Mouse (Mus musculus) bone marrow, adult 2 months (tissue): ENCODE measurements around the gene Dnttip1. TPM values are rescaled to one million over a fixed set of nuclear protein-coding genes. Genes with fewer than 3 reads are reported as not detected.

ENCODE experiments used
- H3K27ac ChIP-seq: fragments of 200-500 bp; 2 replicates; pipeline ENCODE4 v1.5.1; 2012; ENCODE audit warnings: low read depth, mild to moderate bottlenecking, control low read depth, inconsistent platforms, low read length; ENCODE audit not compliant: control insufficient read depth, poor library complexity, insufficient read depth
- H3K4me1 ChIP-seq: fragments of 200-500 bp; 2 replicates; pipeline ENCODE4 v1.6.1; 2011; ENCODE audit warnings: low read length; ENCODE audit not compliant: control insufficient read depth, insufficient read depth
- H3K4me3 ChIP-seq: fragments of 200-500 bp; replicated peaks from 2 replicates; pipeline ENCODE3; 2011; ENCODE audit warnings: mild to moderate bottlenecking, low read depth, low read length, control low read depth; ENCODE audit not compliant: control insufficient read depth
- CTCF ChIP-seq: fragments of 200-500 bp; IDR thresholded peaks from 2 replicates; pipeline ENCODE4 v1.5.1; 2011; ENCODE audit warnings: low read length, control low read depth; ENCODE audit not compliant: control insufficient read depth, insufficient read depth
- POLR2A ChIP-seq: fragments of 200-500 bp; IDR thresholded peaks from 2 replicates; pipeline ENCODE4 v1.6.1; 2011; ENCODE audit warnings: low read depth, mild to moderate bottlenecking, control low read depth, low read length, borderline replicate concordance; ENCODE audit not compliant: control insufficient read depth
- WGBS: fragments of 180-500 bp; shearing (Covaris S2); methylation state at CpG from one replicate; pipeline ENCODE4 v1.1.7; 2018; 5-methylcytosine and 5-hydroxymethylcytosine counted together
- polyA plus RNA-seq: library from polyadenylated mRNA; stranded (reverse); fragments of >200 nt; gene quantifications from 2 replicates; pipeline ENCODE4 v1.2.4, GENCODE M21; 2011; ENCODE audit warnings: low replicate concordance; ENCODE audit not compliant: missing spikeins, insufficient read depth, insufficient read length

Gene Dnttip1
- polyA plus RNA-seq, 1 experiment = 47.6 TPM

DNA sequence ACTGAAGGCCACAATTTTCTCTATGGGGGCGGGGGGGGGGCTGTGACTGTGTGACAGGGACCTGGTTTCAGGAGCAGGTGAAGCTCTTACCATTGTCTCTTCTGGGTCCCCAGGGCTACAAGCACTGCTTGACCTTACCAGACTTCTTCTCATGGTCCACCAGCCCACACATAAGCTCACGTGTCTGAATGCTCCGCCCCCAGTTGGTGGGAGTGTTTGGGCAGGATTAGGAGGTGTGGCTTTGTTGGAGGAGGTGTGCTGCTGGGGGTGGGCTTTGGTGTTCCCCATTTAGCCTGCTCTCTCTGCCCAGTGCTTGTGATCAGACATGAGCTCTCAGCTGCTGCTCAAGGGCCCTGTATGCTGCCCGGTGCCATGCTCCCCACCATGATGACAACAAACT is 22.5 kb upstream of the Dnttip1 start:
- Histone ChIP-seq H3K4me3 (no peak overlapping the region), H3K4me1 (no peaks in the 10 kb centered on the region), H3K27ac (no peak overlapping the region)
- no peak for TF ChIP-seq POLR2A
- no peak for TF ChIP-seq CTCF
- 78% methylated on average over 4 of the region's 4 CpGs for WGBS

DNA sequence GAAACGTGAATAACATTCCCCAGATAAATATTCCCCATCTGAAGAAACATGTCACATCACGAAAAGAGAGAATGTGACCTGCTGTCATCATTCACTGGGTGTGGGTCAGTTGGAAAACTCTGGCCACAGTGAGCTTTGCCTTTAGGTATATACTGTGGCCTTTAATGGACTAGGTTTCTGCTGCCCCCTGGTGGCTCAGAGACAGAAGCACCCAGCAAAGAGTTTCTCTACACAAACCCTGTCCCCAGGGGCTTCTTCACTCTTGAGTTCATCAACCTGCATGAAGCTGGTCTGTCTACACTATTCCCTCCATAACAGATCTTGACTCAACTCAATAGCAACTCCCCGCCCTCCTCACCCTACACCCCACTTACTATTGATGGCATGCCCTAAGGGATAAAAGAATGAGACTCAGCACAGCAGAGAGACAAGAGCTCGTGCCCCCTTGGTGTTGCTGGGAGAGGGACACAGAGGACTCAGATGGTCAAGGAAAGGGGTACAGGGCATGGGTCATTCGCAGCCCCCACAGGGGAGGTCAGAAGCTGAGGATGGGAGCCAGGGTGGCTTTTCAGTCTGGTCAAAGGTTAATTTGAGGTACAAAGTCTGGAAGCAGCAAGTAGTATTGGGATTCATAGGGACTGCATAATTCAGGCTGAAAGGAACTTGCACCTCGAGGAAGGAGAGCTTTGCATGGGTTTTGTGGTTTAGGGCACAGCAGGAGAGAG is 19.7 kb upstream of the Dnttip1 start:
- Histone ChIP-seq H3K27ac (no peak overlapping the region), H3K4me1 (no peaks in the 10 kb centered on the region), H3K4me3 (no peak overlapping the region)
- 24% methylated on average over 6 of the region's 6 CpGs for WGBS
- TF ChIP-seq CTCF (peak; percentile 77), POLR2A (no peak)

DNA sequence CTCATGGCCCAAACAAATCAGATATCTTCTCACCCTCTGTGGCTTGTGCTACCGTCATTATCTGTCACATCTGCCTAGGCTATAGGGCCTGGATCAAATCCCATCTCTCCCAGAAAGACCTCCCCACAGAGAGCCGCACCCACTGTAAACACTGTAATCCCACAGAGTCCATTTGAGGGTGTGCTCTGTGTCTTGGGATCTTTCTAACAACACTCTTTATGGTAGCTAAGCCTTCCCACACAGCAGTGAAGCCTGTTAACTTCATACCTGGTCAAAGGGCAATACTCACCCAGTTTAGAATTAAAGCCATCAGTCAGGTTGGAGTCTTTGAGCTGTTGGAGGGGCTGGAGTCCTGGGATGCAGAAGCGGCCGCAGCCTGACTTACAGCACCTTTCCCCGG is 14.1 kb upstream of the Dnttip1 start:
- WGBS = 79% methylated on average over 5 of the region's 5 CpGs
- TF ChIP-seq POLR2A (no peak), CTCF (no peak)
- Histone ChIP-seq H3K4me1 (no peaks in the 10 kb centered on the region), H3K27ac (no peak overlapping the region), H3K4me3 (no peak overlapping the region)

DNA sequence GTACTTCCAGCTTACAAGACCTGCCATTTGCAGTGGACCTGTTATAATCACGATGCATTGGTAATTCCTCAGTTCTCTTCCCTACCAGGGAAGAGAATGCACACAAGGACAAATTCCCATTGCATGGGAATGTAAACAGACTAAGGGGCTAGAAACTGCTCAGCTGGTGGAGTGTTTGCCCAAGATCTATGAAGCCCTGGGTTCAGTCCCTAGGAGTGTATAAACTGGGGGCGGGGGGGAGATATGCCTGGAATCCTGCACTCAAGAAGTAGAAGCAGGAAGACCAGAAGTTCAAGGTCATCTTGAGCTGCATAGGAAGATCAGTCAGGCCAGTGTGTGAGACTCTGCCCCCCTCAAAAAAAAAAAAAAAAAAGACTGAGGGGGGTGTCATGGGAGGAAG is 12.5 kb upstream of the Dnttip1 start:
- 81% methylated on average over 2 of the region's 2 CpGs for WGBS
- H3K4me1 ChIP-seq = no peaks in the 10 kb centered on the region
- TF ChIP-seq CTCF = no peak
- TF ChIP-seq POLR2A = no peak
- H3K4me3 ChIP-seq = no peak overlapping the region
- H3K27ac ChIP-seq = no peak overlapping the region

DNA sequence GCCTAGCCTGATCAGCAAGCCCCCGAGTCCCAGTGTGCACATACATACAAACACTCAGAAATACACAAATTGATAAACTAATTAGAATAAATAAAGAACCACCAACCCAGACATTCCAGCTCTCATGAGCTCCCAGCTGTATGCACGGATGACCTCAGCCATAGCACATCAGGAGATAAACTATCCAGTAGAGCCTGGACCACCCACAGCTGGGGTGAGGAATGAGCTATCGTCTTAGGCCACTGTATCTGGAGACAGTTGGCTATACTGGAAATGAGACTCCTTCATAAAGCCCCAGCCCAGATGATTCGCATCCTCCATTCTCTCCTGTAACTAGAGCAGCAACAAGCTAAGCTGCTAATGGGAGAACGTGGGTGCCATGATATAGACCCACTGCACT is 10.9 kb upstream of the Dnttip1 start:
- WGBS = 78% methylated on average over 5 of the region's 5 CpGs
- no peak for TF ChIP-seq POLR2A
- TF ChIP-seq CTCF = no peak
- no peak overlapping the region for H3K4me3 ChIP-seq
- no peaks in the 10 kb centered on the region for H3K4me1 ChIP-seq
- no peak overlapping the region for H3K27ac ChIP-seq

DNA sequence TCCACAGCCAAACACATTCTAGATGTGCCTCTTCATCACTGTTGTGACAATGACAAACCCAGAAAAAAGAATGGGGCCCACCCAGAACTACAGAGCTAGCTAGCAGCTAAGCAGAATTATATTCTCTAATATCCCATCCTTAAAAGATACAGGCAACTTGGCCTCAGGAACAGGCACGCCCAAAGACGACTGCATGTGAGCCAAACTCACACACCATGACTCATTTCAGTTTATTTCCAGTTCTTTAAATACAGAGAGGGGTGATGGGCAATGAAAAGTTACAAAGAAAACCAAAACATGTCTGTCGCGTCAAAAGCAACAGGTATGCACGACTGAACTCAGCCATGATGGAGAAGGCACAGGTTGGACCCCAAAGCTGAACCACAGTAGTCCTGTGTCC is 10.3 kb upstream of the Dnttip1 start:
- H3K4me3 ChIP-seq = no peak overlapping the region
- WGBS = 81% methylated on average over 5 of the region's 5 CpGs
- no peak overlapping the region for H3K27ac ChIP-seq
- H3K4me1 ChIP-seq = no peaks in the 10 kb centered on the region
- TF ChIP-seq POLR2A (no peak), CTCF (no peak)

DNA sequence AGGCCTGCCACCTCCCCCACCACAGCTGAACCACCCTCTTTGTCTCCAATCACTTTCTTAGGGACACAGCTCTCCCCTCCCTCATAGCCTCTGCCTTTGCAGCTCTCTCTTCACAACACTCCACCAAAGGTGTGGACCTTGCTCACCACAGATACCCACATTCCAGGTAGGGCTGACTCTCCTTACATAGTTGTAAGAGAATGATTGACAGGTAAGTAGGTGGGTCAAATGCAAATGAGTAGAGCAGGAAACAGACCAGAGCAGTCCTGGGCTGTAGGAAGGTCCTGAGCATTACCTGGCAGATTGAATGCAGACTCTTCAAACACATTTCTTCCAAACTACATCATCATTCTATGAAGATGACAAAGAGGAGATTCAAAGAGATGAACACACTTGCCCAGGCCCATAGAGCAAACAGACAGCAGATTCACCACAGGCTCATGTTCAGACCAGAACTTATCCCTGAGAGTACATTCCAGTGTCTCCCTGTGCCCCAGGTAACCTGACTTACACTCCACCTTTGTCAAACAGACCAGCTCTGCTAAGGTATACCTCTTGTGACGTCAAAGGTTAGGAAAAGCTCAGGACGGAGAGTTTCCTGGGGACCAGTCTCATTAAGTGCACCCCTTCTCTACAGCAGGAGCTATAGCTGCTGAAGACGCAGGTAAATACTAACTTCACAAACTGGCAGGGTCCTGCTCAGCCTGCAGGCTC is 8.2 kb upstream of the Dnttip1 start:
- Histone ChIP-seq H3K27ac (no peak overlapping the region), H3K4me1 (no peaks in the 10 kb centered on the region), H3K4me3 (no peak overlapping the region)
- WGBS = 72% methylated on average over 3 of the region's 3 CpGs
- no peak for TF ChIP-seq POLR2A
- TF ChIP-seq CTCF = no peak

DNA sequence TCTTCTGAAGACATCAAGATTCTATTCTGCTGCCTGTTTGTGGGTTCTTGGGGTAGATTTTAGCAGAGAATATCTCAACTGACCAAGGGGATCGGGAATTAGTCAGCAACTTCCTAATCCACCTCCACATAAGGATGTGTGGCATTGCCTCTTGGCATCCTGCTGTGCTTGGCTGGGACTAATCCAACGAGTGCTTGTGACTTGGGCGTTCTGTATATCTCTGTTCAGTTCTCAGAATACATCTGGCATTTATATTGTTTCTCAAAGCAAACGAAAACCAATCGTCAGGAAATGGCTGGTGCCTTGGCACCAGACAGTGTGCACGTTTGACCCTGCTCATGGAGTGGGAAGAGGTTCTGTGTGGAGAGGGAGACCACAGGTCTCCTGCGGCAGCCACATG is 5.9 kb upstream of the Dnttip1 start:
- TF ChIP-seq POLR2A = no peak
- TF ChIP-seq CTCF = no peak
- no peak overlapping the region for H3K27ac ChIP-seq
- WGBS = 52% methylated on average over 7 of the region's 7 CpGs

DNA sequence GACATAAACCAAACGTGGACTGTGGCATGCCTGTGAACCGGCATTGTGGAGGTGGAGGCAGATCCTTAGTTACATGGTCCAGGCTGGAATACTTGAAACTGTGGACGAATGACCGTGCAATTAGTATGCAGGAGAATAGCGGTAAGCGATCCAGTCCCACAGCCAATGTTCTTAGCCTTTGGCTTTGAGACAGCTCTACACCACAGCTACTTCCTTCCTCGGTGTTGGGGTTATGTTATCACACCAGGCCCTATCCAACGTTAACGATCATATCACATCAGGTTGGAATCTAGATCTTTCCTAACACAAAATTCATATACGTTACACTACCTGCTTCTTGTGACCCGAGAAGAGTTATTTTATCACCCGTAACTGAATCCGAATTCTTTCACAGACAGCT is 796 bp upstream of the Dnttip1 start:
- peaks cover 5% of the 10 kb centered on the region; the same call in 1 of the 2 replicates for H3K4me1 ChIP-seq
- TF ChIP-seq CTCF (no peak), POLR2A (no peak)

More for the DNA sequence above, 5.9 kb upstream of the Dnttip1 start:
- H3K4me3 ChIP-seq = no peak overlapping the region
- H3K4me1 ChIP-seq = peaks cover under 1% of the 10 kb centered on the region; the same call in 1 of the 2 replicates

More for the DNA sequence above, 796 bp upstream of the Dnttip1 start:
- Histone ChIP-seq H3K27ac (no peak overlapping the region), H3K4me3 (peak overlapping the region; percentile 45)
- WGBS = 13% methylated on average over 13 of the region's 13 CpGs
